Mouse (Mus musculus) megakaryocyte, embryonic 14.5 days (primary cell): ENCODE data around the gene Snap91. TPM values are rescaled to one million over a fixed set of nuclear protein-coding genes. Genes with fewer than 3 reads are reported as not detected.

Experiments used
- H3K27me3 ChIP-seq: replicated peaks from 2 replicates; pipeline ENCODE3; 2012; ENCODE audit warnings: inconsistent platforms
- H3K36me3 ChIP-seq: replicated peaks from 2 replicates; pipeline ENCODE3; 2012; ENCODE audit warnings: low read length, inconsistent platforms, mixed read lengths
- H3K4me1 ChIP-seq: 2 replicates; pipeline ENCODE4 v1.6.1; 2012; ENCODE audit warnings: inconsistent platforms
- H3K4me3 ChIP-seq: replicated peaks from 2 replicates; pipeline ENCODE3; 2012; ENCODE audit warnings: moderate library complexity, mild to moderate bottlenecking, inconsistent platforms
- H3K9me3 ChIP-seq: 2 replicates; pipeline ENCODE4 v1.6.1; 2012; ENCODE audit warnings: inconsistent platforms
- FLI1 ChIP-seq: IDR thresholded peaks from 2 replicates; pipeline ENCODE4 v1.6.1; 2012; ENCODE audit warnings: low read length, inconsistent platforms, mixed read lengths
- GATA1 ChIP-seq: IDR thresholded peaks from 3 replicates; pipeline ENCODE4 v1.6.1; 2012; ENCODE audit warnings: mixed read lengths, low read length, inconsistent platforms, borderline replicate concordance
- polyA plus RNA-seq: library from polyadenylated mRNA; stranded (reverse); fragments of >175 nt; gene quantifications from 2 replicates; pipeline ENCODE4 v1.2.3, GENCODE M21; 2012; ENCODE audit warnings: low replicate concordance; ENCODE audit not compliant: insufficient read depth

Snap91 gene
- polyA plus RNA-seq, 1 experiment, result not detected

DNA sequence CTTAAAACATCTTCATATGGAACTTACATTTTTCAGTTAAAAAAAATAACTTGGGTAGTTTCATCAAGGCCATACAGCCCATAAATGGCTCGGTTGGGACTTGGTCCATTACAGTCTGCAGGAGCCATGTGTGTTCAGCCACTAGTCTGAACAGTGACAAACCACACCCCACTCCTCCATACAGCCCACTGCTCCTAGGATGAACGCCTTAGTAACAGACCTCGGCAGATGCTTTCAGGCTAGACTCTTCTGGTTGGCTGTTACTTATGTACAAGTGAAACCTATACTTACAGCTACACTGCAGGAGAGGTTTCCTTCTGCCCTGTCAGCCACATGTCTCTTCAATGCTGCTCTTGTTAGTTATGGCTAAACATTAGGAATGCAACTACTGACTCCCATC, 85.2 kb downstream of the Snap91 start:
- H3K27me3 ChIP-seq, result no peaks in the 10 kb centered on the region
- H3K4me3 ChIP-seq, result no peak overlapping the region
- TF ChIP-seq FLI1, result no peak
- TF ChIP-seq GATA1, result no peak
- no peaks in the 10 kb centered on the region for H3K36me3 ChIP-seq
- H3K9me3 ChIP-seq, result no peaks in the 10 kb centered on the region
- H3K4me1 ChIP-seq, result no peaks in the 10 kb centered on the region

DNA sequence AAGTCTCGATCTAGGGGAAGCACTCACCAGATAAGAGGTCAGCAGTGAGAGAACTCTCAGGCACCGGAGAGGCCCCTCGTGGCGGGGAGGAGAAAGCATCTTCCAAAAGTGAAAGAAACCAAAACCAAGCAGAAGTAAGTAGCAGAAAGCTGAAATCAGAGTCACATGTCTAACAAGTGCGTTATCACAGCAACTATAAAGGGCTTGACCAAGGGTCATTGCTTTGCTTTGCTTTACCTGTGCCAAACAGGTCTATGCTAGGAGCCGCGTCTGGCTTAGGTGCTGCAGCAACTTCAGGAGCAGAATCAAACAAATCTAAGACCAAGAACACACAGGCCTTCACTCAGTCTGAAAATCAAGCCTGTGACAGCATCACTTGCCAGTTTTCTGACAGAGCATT, 88.5 kb downstream of the Snap91 start:
- Histone ChIP-seq H3K9me3 (no peaks in the 10 kb centered on the region), H3K4me3 (no peak overlapping the region), H3K4me1 (no peaks in the 10 kb centered on the region), H3K27me3 (no peaks in the 10 kb centered on the region), H3K36me3 (no peaks in the 10 kb centered on the region)
- TF ChIP-seq GATA1 (no peak), FLI1 (no peak)

DNA sequence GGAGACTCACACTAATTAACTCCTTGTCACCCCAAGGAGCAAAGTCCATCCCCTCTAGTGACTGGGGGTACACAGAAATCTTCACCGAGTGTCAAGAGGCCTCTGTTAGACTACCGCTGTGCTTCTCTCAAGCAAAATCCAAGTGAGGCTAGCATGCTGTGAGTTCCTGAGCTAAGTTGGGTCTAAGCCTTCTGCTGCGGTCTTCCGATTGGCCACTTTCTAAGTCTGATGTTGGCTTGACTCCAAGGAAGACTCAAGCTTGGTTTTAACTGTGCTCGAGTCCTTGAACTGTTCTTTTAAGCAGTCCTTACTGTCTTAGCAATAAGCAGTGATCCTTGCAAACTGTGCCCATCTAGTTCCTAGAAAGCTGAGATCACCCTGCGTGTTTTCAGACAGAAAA, 91.3 kb downstream of the Snap91 start:
- TF ChIP-seq GATA1 (no peak), FLI1 (no peak)

DNA sequence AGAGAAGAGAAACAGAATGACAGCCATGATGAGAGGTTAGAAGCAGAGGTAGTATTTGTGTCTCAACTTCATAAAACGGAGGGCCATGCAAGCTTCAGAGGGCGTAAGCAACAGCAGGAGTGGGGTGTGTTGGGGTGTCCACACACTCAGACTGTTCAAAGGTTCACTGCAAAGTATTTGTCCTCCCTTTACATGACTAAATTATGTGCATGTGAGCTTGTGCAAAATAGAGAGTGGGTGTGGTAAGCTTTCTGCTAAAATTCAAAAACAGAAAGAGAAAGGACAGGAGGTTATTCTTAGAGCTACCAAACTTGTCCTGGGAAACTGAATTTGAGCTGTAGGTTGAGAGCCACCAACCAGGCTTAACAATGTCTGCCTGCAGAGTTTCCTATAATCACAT, 97.6 kb downstream of the Snap91 start:
- Histone ChIP-seq H3K27me3 (peaks cover 4% of the 10 kb centered on the region), H3K9me3 (no peaks in the 10 kb centered on the region), H3K36me3 (no peaks in the 10 kb centered on the region), H3K4me1 (no peaks in the 10 kb centered on the region), H3K4me3 (no peak overlapping the region)
- TF ChIP-seq GATA1 (no peak), FLI1 (no peak)

More for the DNA sequence above, 91.3 kb downstream of the Snap91 start:
- H3K9me3 ChIP-seq, result no peaks in the 10 kb centered on the region
- no peak overlapping the region for H3K4me3 ChIP-seq
- no peaks in the 10 kb centered on the region for H3K4me1 ChIP-seq
- H3K36me3 ChIP-seq, result no peaks in the 10 kb centered on the region
- peaks cover under 1% of the 10 kb centered on the region for H3K27me3 ChIP-seq

DNA sequence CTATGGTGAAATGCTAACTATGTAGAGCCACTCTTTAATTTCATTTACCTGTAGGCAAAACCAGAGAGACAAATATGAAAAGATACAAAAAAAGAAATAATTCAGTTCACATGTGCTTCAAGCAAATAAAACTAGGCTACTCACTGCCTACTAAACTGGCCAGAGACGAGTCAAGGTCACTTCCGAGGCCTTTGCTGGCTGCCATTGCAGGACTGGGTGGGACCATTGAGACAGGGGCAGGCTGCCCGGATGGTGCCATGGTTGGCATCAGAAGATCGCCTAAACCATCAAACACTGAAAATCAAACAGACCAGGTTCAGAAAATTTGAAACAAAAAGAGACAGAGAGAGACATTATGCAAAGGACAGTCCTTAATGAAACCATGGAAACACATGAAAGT, 99.0 kb downstream of the Snap91 start:
- TF ChIP-seq GATA1, result no peak
- no peak for TF ChIP-seq FLI1
- Histone ChIP-seq H3K27me3 (peaks cover 6% of the 10 kb centered on the region), H3K4me1 (no peaks in the 10 kb centered on the region), H3K36me3 (no peaks in the 10 kb centered on the region), H3K9me3 (no peaks in the 10 kb centered on the region), H3K4me3 (no peak overlapping the region)

DNA sequence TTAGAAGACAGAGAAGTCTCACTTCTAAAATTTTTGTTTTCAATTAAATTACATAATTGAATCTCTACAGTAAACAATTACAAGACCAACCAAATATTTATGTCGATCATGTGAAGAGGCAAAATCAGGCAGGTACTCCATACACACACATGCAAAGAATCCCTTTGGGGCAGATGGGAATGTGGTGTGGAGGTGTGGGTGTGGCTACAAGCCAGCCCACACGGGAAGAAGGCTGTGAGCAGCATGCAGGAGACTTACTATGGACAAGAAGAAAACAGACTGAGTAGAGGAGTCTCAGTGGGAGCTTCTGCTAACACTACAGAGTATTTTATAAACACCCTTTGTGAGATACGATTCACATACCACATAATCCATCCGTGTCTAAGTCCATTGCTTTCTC, 102.2 kb downstream of the Snap91 start:
- TF ChIP-seq FLI1 (no peak), GATA1 (no peak)
- Histone ChIP-seq H3K4me1 (no peaks in the 10 kb centered on the region), H3K4me3 (no peak overlapping the region), H3K36me3 (no peaks in the 10 kb centered on the region), H3K9me3 (no peaks in the 10 kb centered on the region), H3K27me3 (peaks cover 4% of the 10 kb centered on the region)

DNA sequence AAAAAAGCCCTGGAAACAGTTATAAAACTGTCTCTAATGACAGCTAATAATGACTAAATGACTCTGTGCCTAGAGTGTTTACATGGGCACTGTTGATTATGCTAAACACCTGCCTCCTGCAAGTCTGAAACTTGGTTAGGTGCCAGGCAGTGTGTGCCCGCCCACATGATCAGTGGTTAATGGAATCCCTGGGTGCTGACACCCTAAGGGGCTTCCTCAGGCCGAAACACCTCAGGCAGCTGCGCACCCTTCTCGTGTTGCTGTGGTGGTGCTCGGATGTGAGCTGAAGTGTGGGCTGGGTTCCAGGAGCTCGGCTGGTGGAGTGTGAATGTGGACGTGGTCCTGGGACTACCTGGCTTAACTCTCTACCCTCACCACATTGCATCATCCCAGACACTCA, 103.1 kb downstream of the Snap91 start:
- TF ChIP-seq GATA1, result no peak
- H3K4me3 ChIP-seq, result no peak overlapping the region
- peaks cover 4% of the 10 kb centered on the region for H3K27me3 ChIP-seq
- no peaks in the 10 kb centered on the region for H3K9me3 ChIP-seq
- H3K4me1 ChIP-seq, result no peaks in the 10 kb centered on the region
- no peaks in the 10 kb centered on the region for H3K36me3 ChIP-seq

DNA sequence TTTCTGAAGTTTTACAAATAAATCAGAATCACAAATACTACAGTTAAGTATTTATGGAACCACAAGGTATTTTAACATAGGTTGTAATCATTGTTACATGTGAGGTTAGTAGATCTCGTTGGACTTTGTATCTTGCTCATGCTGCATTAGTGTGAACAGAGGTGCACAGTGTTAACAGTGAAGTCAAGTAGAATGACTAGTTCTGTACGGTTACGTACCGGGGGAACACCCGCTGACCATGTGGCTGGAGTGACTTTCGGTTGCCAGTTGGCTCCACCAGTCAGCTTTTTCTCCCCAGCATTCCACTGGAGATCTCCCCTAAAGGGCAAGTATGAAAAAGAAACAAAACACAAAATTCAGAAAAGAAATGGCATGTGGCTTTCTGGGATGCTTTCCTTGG, 105.1 kb downstream of the Snap91 start:
- no peak overlapping the region for H3K4me3 ChIP-seq
- no peaks in the 10 kb centered on the region for H3K9me3 ChIP-seq
- H3K27me3 ChIP-seq, result peaks cover 4% of the 10 kb centered on the region
- H3K4me1 ChIP-seq, result no peaks in the 10 kb centered on the region
- TF ChIP-seq GATA1 (no peak), FLI1 (no peak)
- H3K36me3 ChIP-seq, result no peaks in the 10 kb centered on the region

DNA sequence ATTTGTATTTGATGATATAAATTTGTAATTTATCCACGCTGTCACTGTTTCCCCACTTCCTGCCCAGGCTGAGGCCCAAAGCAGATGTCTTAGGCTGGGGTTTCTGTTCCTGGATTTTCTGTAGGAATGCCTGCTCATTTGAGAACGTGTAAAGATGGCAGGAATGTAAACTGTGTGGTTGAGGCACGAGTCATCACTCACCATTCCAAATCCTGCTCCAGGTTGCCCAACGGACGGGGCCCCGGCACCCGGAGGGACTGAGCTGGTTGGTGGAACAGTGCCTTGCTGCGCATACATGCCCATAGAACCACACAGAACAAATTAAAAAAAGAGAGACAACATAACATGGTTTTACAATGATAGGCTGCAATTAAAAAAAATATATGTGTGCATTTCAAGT, 106.5 kb downstream of the Snap91 start:
- peaks cover 4% of the 10 kb centered on the region for H3K27me3 ChIP-seq
- TF ChIP-seq FLI1 (no peak), GATA1 (no peak)
- no peaks in the 10 kb centered on the region for H3K36me3 ChIP-seq
- no peak overlapping the region for H3K4me3 ChIP-seq
- H3K9me3 ChIP-seq, result no peaks in the 10 kb centered on the region
- no peaks in the 10 kb centered on the region for H3K4me1 ChIP-seq

DNA sequence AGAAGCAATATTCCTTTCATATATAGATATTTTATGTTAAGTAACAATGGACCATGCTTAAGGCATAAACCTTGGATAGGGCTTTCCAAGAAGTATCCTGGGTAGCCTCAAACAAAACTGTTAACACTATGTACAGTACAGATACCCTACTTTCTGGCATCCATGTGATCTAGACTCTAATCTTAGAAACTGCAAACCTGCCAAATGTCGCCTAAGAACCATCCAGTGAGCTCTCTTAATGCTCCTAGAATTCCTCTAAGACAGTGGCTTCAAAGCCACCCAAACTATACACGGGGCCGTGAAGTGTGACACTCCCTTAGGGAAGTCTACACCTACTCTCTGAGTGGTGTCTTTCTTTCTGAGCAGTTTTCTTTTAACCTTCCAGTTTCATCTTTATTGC, 107.6 kb downstream of the Snap91 start:
- no peaks in the 10 kb centered on the region for H3K4me1 ChIP-seq
- H3K4me3 ChIP-seq, result no peak overlapping the region
- no peaks in the 10 kb centered on the region for H3K36me3 ChIP-seq
- H3K27me3 ChIP-seq, result peaks cover 4% of the 10 kb centered on the region
- TF ChIP-seq GATA1, result no peak
- no peak for TF ChIP-seq FLI1
- no peaks in the 10 kb centered on the region for H3K9me3 ChIP-seq

DNA sequence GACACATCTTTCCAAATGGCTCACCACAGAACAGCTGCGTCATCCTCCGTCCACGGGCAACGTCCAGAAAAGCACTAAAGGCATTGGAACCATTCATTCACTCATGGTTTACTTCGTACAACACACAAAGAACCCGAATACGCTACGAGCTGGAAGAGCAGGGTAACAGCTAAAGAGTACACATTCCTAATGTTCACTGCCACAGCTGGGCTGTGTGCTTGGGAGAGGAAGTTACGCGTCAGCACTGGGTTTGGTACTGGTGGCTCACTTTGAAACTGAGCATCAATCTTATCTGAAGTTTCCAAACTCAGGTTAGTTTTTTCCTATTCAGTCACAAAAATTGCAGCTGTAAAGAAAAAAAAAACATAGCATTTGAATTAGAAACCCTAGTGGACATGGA, 113.5 kb downstream of the Snap91 start:
- TF ChIP-seq GATA1 (no peak), FLI1 (no peak)
- Histone ChIP-seq H3K4me1 (no peaks in the 10 kb centered on the region), H3K4me3 (no peak overlapping the region), H3K9me3 (no peaks in the 10 kb centered on the region), H3K36me3 (no peaks in the 10 kb centered on the region), H3K27me3 (peaks cover 2% of the 10 kb centered on the region)
